Mouse (Mus musculus): ENCODE results near the gene Gm5901. TPM values are rescaled to one million over a fixed set of nuclear protein-coding genes. Genes with fewer than 3 reads are reported as not detected.

Gene Gm5901
- polyA plus RNA-seq, 1 experiment from 2014 or later = not detected

DNA sequence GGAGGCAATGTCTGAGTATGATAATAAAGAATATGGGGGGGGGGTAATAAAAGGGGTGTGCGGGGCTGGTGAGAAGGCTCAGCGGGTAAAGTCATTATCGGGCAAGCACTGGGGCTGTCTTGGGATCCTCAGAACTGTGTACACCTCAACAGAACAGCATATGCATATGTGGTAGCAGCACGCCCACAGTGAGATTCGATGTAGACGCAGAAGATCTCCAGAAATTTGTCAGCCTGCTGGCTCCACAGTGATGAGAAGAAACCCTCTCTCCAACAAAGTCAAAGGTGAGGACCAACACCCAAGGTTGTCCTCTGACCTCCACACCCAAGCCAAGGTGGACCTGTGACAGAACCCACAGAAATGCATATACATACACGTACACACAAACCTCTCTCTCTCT, 41.7 kb downstream of the Gm5901 start:
- Histone ChIP-seq H3K4me3 (ENCODE audit: low read depth, low read length) (no peak overlapping the region), H3K27me3 (ENCODE audit: control insufficient read depth, insufficient read depth, low read depth, low read length) (no peaks in the 10 kb centered on the region), H3K4me1 (ENCODE audit: control insufficient read depth, low read depth, low read length) (no peaks in the 10 kb centered on the region), H3K27ac (ENCODE audit: low read length) (no peak overlapping the region), H3K9me3 (replicated peaks; ENCODE audit: control insufficient read depth, low read length) (no peaks in the 10 kb centered on the region), H3K9ac (ENCODE audit: low read depth, low read length) (no peak overlapping the region), H3K4me2 (ENCODE audit: low read depth, low read length) (no peak overlapping the region), H3K36me3 (ENCODE audit: control insufficient read depth, insufficient read depth) (no peaks in the 10 kb centered on the region)
- no peak for ATAC-seq (ENCODE audit: low read depth)
- WGBS (ENCODE audit: insufficient replicate concordance) = 62% methylated on average over 7 of the region's 7 CpGs

DNA sequence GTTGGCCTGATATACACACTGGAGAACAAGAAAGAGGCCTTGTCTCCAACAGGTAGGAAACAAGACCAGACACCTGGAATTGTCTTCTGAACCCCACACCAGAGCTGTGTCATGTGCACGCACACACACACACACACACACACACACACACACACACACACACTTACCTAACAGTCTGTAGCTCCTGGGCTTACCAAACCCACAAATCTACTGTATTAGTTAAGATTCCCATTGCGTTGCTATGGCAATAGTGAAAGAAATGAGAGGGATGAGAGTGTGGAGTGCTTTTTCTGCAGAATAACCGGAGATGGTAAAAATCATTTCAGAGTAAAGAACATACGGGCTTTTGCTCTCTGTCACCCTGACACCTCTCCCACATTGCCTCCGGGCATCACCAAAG, 43.3 kb downstream of the Gm5901 start:
- Histone ChIP-seq H3K9ac (ENCODE audit: low read depth, low read length) (no peak overlapping the region), H3K27me3 (ENCODE audit: control insufficient read depth, insufficient read depth, low read depth, low read length) (no peaks in the 10 kb centered on the region), H3K36me3 (ENCODE audit: control insufficient read depth, insufficient read depth) (no peaks in the 10 kb centered on the region), H3K4me1 (ENCODE audit: control insufficient read depth, low read depth, low read length) (no peaks in the 10 kb centered on the region), H3K4me2 (ENCODE audit: low read depth, low read length) (no peak overlapping the region), H3K4me3 (ENCODE audit: low read depth, low read length) (no peak overlapping the region), H3K9me3 (replicated peaks; ENCODE audit: control insufficient read depth, low read length) (no peaks in the 10 kb centered on the region), H3K27ac (ENCODE audit: low read length) (no peak overlapping the region)
- 65% methylated on average over 5 of the region's 5 CpGs for WGBS (ENCODE audit: insufficient replicate concordance)
- no peak for ATAC-seq (ENCODE audit: low read depth)

DNA sequence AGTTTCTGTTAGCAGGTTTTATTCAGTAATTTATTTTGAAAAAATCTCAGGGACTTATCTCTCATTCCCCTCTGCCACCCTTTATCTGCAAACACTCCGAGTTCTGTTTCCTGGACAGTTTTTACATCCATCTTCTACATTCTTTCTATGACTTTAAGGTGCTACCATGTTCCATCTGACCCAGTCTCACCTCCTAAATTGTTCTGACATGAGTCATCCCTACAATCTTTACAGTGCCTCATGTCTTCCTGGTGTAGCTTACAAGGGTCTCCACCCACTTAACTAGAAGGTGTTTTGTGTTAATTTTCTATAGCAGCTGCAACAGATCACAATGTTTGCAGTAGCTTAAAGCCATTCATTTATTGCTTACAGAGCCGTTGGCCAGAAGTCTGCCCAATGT, 46.1 kb downstream of the Gm5901 start:
- no peaks in the 10 kb centered on the region for H3K9me3 ChIP-seq (replicated peaks; ENCODE audit: control insufficient read depth, low read length)
- no peak overlapping the region for H3K9ac ChIP-seq (ENCODE audit: low read depth, low read length)
- no peak overlapping the region for H3K27ac ChIP-seq (ENCODE audit: low read length)
- H3K4me1 ChIP-seq (ENCODE audit: control insufficient read depth, low read depth, low read length) = no peaks in the 10 kb centered on the region
- ATAC-seq (ENCODE audit: low read depth) = no peak
- H3K27me3 ChIP-seq (ENCODE audit: control insufficient read depth, insufficient read depth, low read depth, low read length) = peaks cover 12% of the 10 kb centered on the region
- no peak overlapping the region for H3K4me2 ChIP-seq (ENCODE audit: low read depth, low read length)
- 20% methylated on average over 2 of the region's 2 CpGs for WGBS (ENCODE audit: insufficient replicate concordance)
- H3K36me3 ChIP-seq (ENCODE audit: control insufficient read depth, insufficient read depth) = no peaks in the 10 kb centered on the region
- H3K4me3 ChIP-seq (ENCODE audit: low read depth, low read length) = no peak overlapping the region

DNA sequence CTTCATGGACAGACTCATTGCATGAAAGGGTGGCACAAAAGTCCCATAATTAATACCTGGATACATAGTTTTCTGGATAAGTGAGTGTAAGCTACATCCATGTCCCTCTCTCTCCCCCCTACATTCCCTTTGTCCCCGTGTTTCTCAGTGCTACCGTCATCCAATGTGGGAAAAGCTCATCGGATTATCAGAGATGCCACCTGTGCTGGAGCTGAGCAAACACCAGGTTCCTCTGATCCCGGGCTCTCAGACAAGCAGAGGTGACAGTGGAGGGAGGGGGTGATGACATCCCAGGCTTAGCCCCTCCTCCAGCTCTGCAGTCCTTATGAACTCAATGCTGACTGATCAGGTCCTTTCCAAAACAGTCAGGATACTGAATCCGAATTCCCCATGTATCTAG, 49.5 kb downstream of the Gm5901 start:
- no peak overlapping the region for H3K4me3 ChIP-seq (ENCODE audit: low read depth, low read length)
- no peaks in the 10 kb centered on the region for H3K9me3 ChIP-seq (replicated peaks; ENCODE audit: control insufficient read depth, low read length)
- H3K4me1 ChIP-seq (ENCODE audit: control insufficient read depth, low read depth, low read length) = no peaks in the 10 kb centered on the region
- H3K27ac ChIP-seq (ENCODE audit: low read length) = no peak overlapping the region
- H3K9ac ChIP-seq (ENCODE audit: low read depth, low read length) = no peak overlapping the region
- H3K27me3 ChIP-seq (ENCODE audit: control insufficient read depth, insufficient read depth, low read depth, low read length) = peaks cover 27% of the 10 kb centered on the region
- no peak overlapping the region for H3K4me2 ChIP-seq (ENCODE audit: low read depth, low read length)
- 15% methylated on average over 5 of the region's 5 CpGs for WGBS (ENCODE audit: insufficient replicate concordance)
- no peaks in the 10 kb centered on the region for H3K36me3 ChIP-seq (ENCODE audit: control insufficient read depth, insufficient read depth)
- ATAC-seq (ENCODE audit: low read depth) = no peak

DNA sequence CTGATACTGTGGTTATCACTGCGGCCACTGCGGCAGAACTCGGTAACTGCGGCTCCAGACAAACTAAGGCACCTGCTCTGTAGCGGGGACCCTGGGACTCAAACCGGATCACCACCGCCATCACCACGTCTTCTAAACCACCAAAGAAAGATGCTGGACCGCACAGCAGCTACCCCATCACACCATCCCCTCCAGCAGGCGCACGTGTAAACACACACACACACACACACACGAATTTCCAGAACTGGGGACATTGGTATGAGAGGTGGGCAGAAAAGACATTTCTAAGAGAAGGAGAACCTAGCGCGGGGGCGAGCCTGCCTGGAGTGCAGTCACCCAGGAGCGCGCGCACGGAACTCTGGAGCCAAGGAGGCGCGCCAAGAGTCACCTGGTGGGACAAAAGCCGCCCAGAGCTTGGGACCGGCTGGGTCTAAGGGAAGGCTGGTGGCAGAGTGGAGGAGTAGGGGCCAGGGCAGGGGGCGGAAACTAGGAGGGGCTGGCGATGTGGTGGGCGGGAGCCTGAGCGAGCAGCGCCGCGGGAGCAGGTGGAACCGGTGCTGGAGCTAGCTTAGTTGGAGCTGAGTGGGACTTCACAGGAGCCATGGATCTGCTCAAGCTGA, 50.7 kb downstream of the Gm5901 start, which contains the start of gene Cckbr:
Gene Cckbr (plus strand): TSS at position 308 of the 620 bp plus-strand sequence.
- no peak within 1 kb of the TSS for H3K4me2 ChIP-seq (ENCODE audit: low read depth, low read length)
- ATAC-seq (ENCODE audit: low read depth) = no peak
- H3K27me3 ChIP-seq (ENCODE audit: control insufficient read depth, insufficient read depth, low read depth, low read length) = peaks cover 27% of the 10 kb centered on the region

DNA sequence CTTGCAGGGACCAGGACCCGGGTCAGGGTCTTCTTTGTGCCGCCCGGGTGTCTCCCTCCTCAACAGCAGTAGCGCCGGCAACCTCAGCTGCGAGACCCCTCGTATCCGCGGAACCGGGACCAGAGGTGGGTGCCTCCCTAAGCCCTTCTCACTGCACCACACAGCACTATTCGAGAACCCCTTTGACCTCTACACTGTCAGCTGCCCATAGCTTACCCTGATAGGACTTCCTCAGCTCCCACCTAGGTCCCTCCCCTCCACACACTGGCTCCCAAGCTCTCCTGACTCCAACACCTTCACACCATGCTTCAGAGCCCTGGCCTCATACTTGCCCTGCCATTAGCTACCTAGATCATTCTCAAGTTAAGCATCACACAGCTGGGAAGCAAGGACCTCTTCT, 51.2 kb downstream of the Gm5901 start:
- Histone ChIP-seq H3K9me3 (replicated peaks; ENCODE audit: control insufficient read depth, low read length) (no peaks in the 10 kb centered on the region), H3K9ac (ENCODE audit: low read depth, low read length) (no peak overlapping the region), H3K4me2 (ENCODE audit: low read depth, low read length) (no peak overlapping the region), H3K36me3 (ENCODE audit: control insufficient read depth, insufficient read depth) (no peaks in the 10 kb centered on the region), H3K4me1 (ENCODE audit: control insufficient read depth, low read depth, low read length) (no peaks in the 10 kb centered on the region), H3K4me3 (ENCODE audit: low read depth, low read length) (no peak overlapping the region), H3K27me3 (ENCODE audit: control insufficient read depth, insufficient read depth, low read depth, low read length) (peaks cover 27% of the 10 kb centered on the region), H3K27ac (ENCODE audit: low read length) (no peak overlapping the region)
- 9% methylated on average over 11 of the region's 11 CpGs for WGBS (ENCODE audit: insufficient replicate concordance)
- no peak for ATAC-seq (ENCODE audit: low read depth)

More for the DNA sequence above, 50.7 kb downstream of the Gm5901 start, which contains the start of gene Cckbr:
- H3K4me1 ChIP-seq (ENCODE audit: control insufficient read depth, low read depth, low read length) = no peaks in the 10 kb centered on the region
- no peak within 1 kb of the TSS for H3K4me3 ChIP-seq (ENCODE audit: low read depth, low read length)
- H3K9me3 ChIP-seq (replicated peaks; ENCODE audit: control insufficient read depth, low read length) = no peaks in the 10 kb centered on the region
- H3K27ac ChIP-seq (ENCODE audit: low read length) = no peak within 1 kb of the TSS
- whole genome bisulfite sequencing (ENCODE audit: insufficient replicate concordance) = 2% methylated on average over 31 of the region's 31 CpGs
- H3K9ac ChIP-seq (ENCODE audit: low read depth, low read length) = no peak within 1 kb of the TSS
- no peaks in the 10 kb centered on the region for H3K36me3 ChIP-seq (ENCODE audit: control insufficient read depth, insufficient read depth)

Other genes starting within 250 kb of the Gm5901 start
- gene Olfr683, start 228.0 kb upstream of the Gm5901 start, polyA plus RNA-seq (2015; fragmentation: Nextera tagmentation; extraction: Ambion mirVana) = not detected in 2 replicates
- gene Olfr684, start 211.4 kb upstream of the Gm5901 start, polyA plus RNA-seq (2015; fragmentation: Nextera tagmentation; extraction: Ambion mirVana) = not detected in 2 replicates
- not detected in 2 replicates for gene Olfr685, start 189.0 kb upstream of the Gm5901 start, polyA plus RNA-seq (2015; fragmentation: Nextera tagmentation; extraction: Ambion mirVana)
- gene Olfr686, start 167.6 kb upstream of the Gm5901 start, polyA plus RNA-seq (2015; fragmentation: Nextera tagmentation; extraction: Ambion mirVana) = not detected in 2 replicates
- gene Olfr688, start 86.9 kb upstream of the Gm5901 start, polyA plus RNA-seq (2015; fragmentation: Nextera tagmentation; extraction: Ambion mirVana) = not detected in 2 replicates
- not detected in 2 replicates for gene Olfr689, start 63.9 kb upstream of the Gm5901 start, polyA plus RNA-seq (2015; fragmentation: Nextera tagmentation; extraction: Ambion mirVana)
- gene Olfr690, start 40.9 kb upstream of the Gm5901 start, polyA plus RNA-seq (2015; fragmentation: Nextera tagmentation; extraction: Ambion mirVana) = not detected in 2 replicates
- gene Olfr691, start 32.8 kb upstream of the Gm5901 start, polyA plus RNA-seq (2015; fragmentation: Nextera tagmentation; extraction: Ambion mirVana) = not detected in 2 replicates
- gene Olfr692, start 6.8 kb upstream of the Gm5901 start, polyA plus RNA-seq (2015; fragmentation: Nextera tagmentation; extraction: Ambion mirVana) = not detected in 2 replicates
- 13.7 and 13.8 TPM in 2 replicates for gene Fam160a2, start 25.0 kb downstream of the Gm5901 start, polyA plus RNA-seq (2015; fragmentation: Nextera tagmentation; extraction: Ambion mirVana)
- gene Cnga4, start 29.5 kb downstream of the Gm5901 start, polyA plus RNA-seq (2015; fragmentation: Nextera tagmentation; extraction: Ambion mirVana) = not detected in 2 replicates
- not detected in 2 replicates for gene Cckbr, start 50.7 kb downstream of the Gm5901 start, polyA plus RNA-seq (2015; fragmentation: Nextera tagmentation; extraction: Ambion mirVana)
- gene Cavin3, start 107.3 kb downstream of the Gm5901 start, polyA plus RNA-seq (2015; fragmentation: Nextera tagmentation; extraction: Ambion mirVana) = 4.0 and 5.2 TPM in 2 replicates
- 21.3 and 21.9 TPM in 2 replicates for gene Smpd1, start 179.3 kb downstream of the Gm5901 start, polyA plus RNA-seq (2015; fragmentation: Nextera tagmentation; extraction: Ambion mirVana)
- gene Apbb1, start 206.6 kb downstream of the Gm5901 start, polyA plus RNA-seq (2015; fragmentation: Nextera tagmentation; extraction: Ambion mirVana) = 1.9 and 3.3 TPM in 2 replicates
- gene Hpx, start 225.1 kb downstream of the Gm5901 start, polyA plus RNA-seq (2015; fragmentation: Nextera tagmentation; extraction: Ambion mirVana) = 451 and 504 TPM in 2 replicates

Data from liver, embryonic 16.5 days (tissue).